Mouse (Mus musculus) E14TG2a.4 (cell line): ENCODE results near the gene Gcgr.

Experiments used
- H3K27me3 ChIP-seq: 2 replicates; pipeline ENCODE4 v1.6.1; 2014; ENCODE audit warnings: low read length, control low read depth; ENCODE audit not compliant: insufficient read depth
- H3K36me3 ChIP-seq: 2 replicates; pipeline ENCODE4 v1.6.1; 2014; ENCODE audit warnings: low read length, control low read depth; ENCODE audit not compliant: insufficient read depth
- H3K4me1 ChIP-seq: replicated peaks from 2 replicates; pipeline ENCODE4 v1.6.1; 2014; ENCODE audit warnings: low read depth, low read length, control low read depth
- H3K4me3 ChIP-seq: replicated peaks from 2 replicates; pipeline ENCODE4 v1.5.1; 2014; ENCODE audit warnings: mild to moderate bottlenecking, low read length
- H3K9me3 ChIP-seq: 2 replicates; pipeline ENCODE4 v1.6.1; 2014; ENCODE audit warnings: low read length, control low read depth
- CTCF ChIP-seq: conservative IDR thresholded peaks from 2 replicates; pipeline ENCODE4 v1.5.1; 2014; ENCODE audit warnings: low read length
- NANOG ChIP-seq: IDR thresholded peaks from 2 replicates; pipeline ENCODE4 v1.6.1; 2014; ENCODE audit warnings: borderline replicate concordance, low read length, mixed read lengths
- POU5F1 ChIP-seq: IDR thresholded peaks from 2 replicates; pipeline ENCODE4 v1.6.1; 2014; ENCODE audit warnings: low read length, borderline replicate concordance

Gcgr gene

DNA sequence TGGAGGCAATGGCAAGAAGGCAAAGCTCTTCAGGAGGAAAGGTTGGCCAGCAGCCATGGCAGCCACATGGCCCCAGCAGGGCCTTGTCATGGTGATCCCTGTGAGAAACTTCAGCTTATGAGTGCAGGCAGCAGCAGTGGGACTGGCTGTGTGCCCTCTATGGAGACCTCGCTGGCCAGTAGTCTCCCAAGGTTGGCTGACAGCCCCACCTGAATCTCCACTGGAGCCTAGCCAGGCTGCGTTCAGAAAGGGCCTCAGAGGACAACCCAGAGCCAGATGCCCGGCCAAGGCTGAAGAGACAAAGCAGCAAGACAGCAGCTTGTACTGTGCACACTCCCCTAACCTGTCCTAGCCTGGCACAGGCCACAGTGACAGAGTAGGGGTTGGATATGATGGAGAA is 8.0 kb downstream of the Gcgr start:
- Histone ChIP-seq H3K9me3 (no peaks in the 10 kb centered on the region), H3K4me3 (no peak overlapping the region), H3K4me1 (peaks cover 47% of the 10 kb centered on the region), H3K36me3 (peaks cover 18% of the 10 kb centered on the region), H3K27me3 (peaks cover 48% of the 10 kb centered on the region)
- TF ChIP-seq POU5F1 (no peak), CTCF (no peak), NANOG (no peak)

GRCm38 (mm10) chr11:120538955-120539284 is 8.4 kb downstream of the Gcgr start:
- Histone ChIP-seq H3K4me3 (no peak overlapping the region; the same call in 1 of the 2 replicates), H3K4me1 (peaks cover 47% of the 10 kb centered on the region), H3K36me3 (peaks cover 22% of the 10 kb centered on the region), H3K27me3 (peaks cover 44% of the 10 kb centered on the region), H3K9me3 (no peaks in the 10 kb centered on the region)
- TF ChIP-seq CTCF (no peak), POU5F1 (no peak), NANOG (no peak)

DNA sequence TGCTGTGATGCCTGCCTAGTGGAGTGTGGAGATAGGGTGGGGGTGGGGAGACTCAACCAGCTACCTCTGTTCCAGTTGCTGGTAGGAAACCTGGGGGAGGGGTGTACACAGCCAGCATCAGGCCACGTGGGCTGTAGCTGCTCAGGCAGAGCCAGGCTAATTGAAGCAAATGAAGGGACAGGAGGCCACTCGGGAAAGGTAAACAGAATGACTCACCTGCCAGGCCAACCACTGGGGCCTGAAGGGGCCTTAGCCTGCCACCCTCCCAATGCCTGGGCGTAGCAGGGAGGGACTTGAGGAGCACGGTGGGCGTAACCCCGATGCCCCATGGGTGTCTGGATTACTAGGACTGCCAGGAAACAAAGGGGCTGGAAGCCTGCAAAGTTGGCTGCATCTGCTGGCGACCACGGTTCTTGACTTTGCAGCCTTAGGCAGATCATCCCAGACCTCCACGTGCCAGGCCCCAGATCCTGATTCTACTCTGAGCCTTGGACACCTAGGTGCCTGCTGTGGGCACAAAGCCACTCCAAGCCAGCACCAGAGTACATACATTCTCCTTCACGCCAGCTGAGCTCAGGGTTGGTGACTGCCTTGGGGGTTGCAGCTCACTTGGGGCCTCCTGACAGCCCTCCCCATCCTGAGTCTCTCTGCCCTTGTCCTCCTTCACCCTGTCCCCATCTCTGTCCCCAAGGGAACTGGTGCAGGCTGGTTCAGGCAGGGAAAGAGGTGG is 9.0 kb downstream of the Gcgr start:
- Histone ChIP-seq H3K4me1 (peaks cover 47% of the 10 kb centered on the region), H3K9me3 (no peaks in the 10 kb centered on the region), H3K36me3 (peaks cover 27% of the 10 kb centered on the region), H3K27me3 (peaks cover 39% of the 10 kb centered on the region), H3K4me3 (0 out of 2 replicates have a peak overlapping the region, but pooled peaks have one; percentile 7)
- TF ChIP-seq CTCF (no peak), NANOG (no peak), POU5F1 (no peak)

GRCm38 (mm10) chr11:120541907-120542306 is 11.4 kb downstream of the Gcgr start:
- H3K36me3 ChIP-seq: peaks cover 44% of the 10 kb centered on the region
- H3K27me3 ChIP-seq: peaks cover 18% of the 10 kb centered on the region
- H3K4me3 ChIP-seq: no peak overlapping the region
- no peaks in the 10 kb centered on the region for H3K9me3 ChIP-seq
- no peak for TF ChIP-seq NANOG
- TF ChIP-seq CTCF: peak; percentile 36
- peaks cover 47% of the 10 kb centered on the region for H3K4me1 ChIP-seq

GRCm38 (mm10) chr11:120542376-120542775 is 11.9 kb downstream of the Gcgr start:
- Histone ChIP-seq H3K36me3 (peaks cover 46% of the 10 kb centered on the region), H3K4me3 (no peak overlapping the region), H3K9me3 (no peaks in the 10 kb centered on the region), H3K27me3 (peaks cover 13% of the 10 kb centered on the region), H3K4me1 (peaks cover 47% of the 10 kb centered on the region)
- TF ChIP-seq NANOG (no peak), CTCF (no peak), POU5F1 (no peak)

- Histone ChIP-seq H3K4me1 (peaks cover 47% of the 10 kb centered on the region), H3K27me3 (peaks cover 11% of the 10 kb centered on the region), H3K9me3 (no peaks in the 10 kb centered on the region), H3K36me3 (peaks cover 49% of the 10 kb centered on the region), H3K4me3 (no peak overlapping the region)
- TF ChIP-seq NANOG (no peak), POU5F1 (no peak), CTCF (no peak)
Observed at GRCm38 (mm10) chr11:120545964-120546363, 15.5 kb downstream of the Gcgr start.

- TF ChIP-seq POU5F1 (no peak), NANOG (no peak)
- Histone ChIP-seq H3K27me3 (peaks cover 24% of the 10 kb centered on the region), H3K4me1 (peaks cover 39% of the 10 kb centered on the region), H3K4me3 (no peak overlapping the region), H3K36me3 (peaks cover 50% of the 10 kb centered on the region), H3K9me3 (no peaks in the 10 kb centered on the region)
Observed at GRCm38 (mm10) chr11:120547469-120547868, 17.0 kb downstream of the Gcgr start.

DNA sequence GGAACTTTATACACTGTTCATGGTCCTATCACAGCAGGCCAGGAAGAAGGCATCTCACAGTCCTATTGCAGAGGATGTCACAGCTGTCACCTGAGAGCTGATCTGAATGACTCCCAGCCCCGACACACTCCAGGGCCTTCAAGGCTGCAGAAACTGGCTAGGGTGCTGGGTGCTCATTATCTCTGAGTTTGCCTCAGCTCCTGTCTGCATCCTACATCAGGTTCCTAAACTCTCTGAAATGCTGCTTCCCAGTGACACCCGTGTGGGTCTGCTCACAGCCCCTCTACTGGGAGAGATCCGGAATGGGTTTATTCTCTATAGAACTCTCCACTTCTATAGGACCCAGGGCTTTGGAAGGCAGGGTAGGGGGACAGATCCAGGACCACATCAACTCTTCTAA is 17.7 kb downstream of the Gcgr start:
- no peak overlapping the region for H3K4me3 ChIP-seq
- TF ChIP-seq CTCF: no peak
- no peak for TF ChIP-seq NANOG
- peaks cover 32% of the 10 kb centered on the region for H3K4me1 ChIP-seq
- H3K9me3 ChIP-seq: no peaks in the 10 kb centered on the region
- peaks cover 43% of the 10 kb centered on the region for H3K36me3 ChIP-seq
- peaks cover 30% of the 10 kb centered on the region for H3K27me3 ChIP-seq

GRCm38 (mm10) chr11:120548786-120549167 is 18.3 kb downstream of the Gcgr start:
- Histone ChIP-seq H3K4me1 (peaks cover 30% of the 10 kb centered on the region), H3K4me3 (peak overlapping the region; percentile 90), H3K27me3 (peaks cover 30% of the 10 kb centered on the region), H3K9me3 (no peaks in the 10 kb centered on the region), H3K36me3 (peaks cover 37% of the 10 kb centered on the region)
- TF ChIP-seq NANOG (no peak), POU5F1 (no peak), CTCF (no peak)
